9 mouse cellular contexts compared by ENCODE assay signal in genomic region chr19:5743576-5743975, GRCm38 (mm10). TPM values are rescaled to one million over a fixed set of nuclear protein-coding genes. Genes with fewer than 3 reads are reported as not detected.
DNase-seq lines count a peak whose midpoint lies in the region; ATAC-seq lines count a peak whose summit lies in the region.
"Had no signal": no experiment of that assay in that cellular context is flagged by ENCODE, and none has a peak within 500 bp of the region (broad histone marks: within the 10 kb centered on the region; RNA-seq: fewer than 3 reads in every experiment).

No protein-coding gene starts in this region.

- ATAC-seq in heart, embryonic 13.5 days (ENCODE audit: extremely low read depth, insufficient number of reproducible peaks, low FRiP score, low TSS enrichment), result no peak
- no peak for ATAC-seq in heart, embryonic 16.5 days (replicated peaks; ENCODE audit: extremely low read depth, insufficient read depth, low FRiP score)
- no peak for ATAC-seq in CD4-positive, CD25-positive, alpha-beta regulatory T cell, adult 4 months

- H3K4me1 ChIP-seq in heart, embryonic 13.5 days, result peaks cover 72% of the 10 kb centered on the region
- H3K4me1 ChIP-seq in heart, embryonic 16.5 days (ENCODE audit: control insufficient read depth, insufficient read depth, low read length), result peaks cover 47% of the 10 kb centered on the region

- DNase-seq in heart, adult 8-10 months (ENCODE audit: low spot score), result no peak
- peak; percentile 67 for DNase-seq in adrenal gland, postnatal 10 days
- peak; percentile 61 to 78 for DNase-seq in lung, postnatal 4 days
- DNase-seq in yolk sac, embryonic 10.5 days (ENCODE audit: low spot score), result no peak
- no peak for DNase-seq in embryo, embryonic 10 days (ENCODE audit: low spot score)

- H3K4me3 ChIP-seq in heart, embryonic 13.5 days, result peak overlapping the region; percentile 83
- H3K4me3 ChIP-seq in heart, embryonic 16.5 days (ENCODE audit: low read length), result peak overlapping the region; percentile 85; the same call in 1 of the 2 replicates

- H3K27ac ChIP-seq in heart, embryonic 13.5 days (replicated peaks), result no peak overlapping the region
- no peak overlapping the region for H3K27ac ChIP-seq in heart, embryonic 16.5 days (ENCODE audit: low read length)

- H3K27me3 ChIP-seq in heart, embryonic 13.5 days (replicated peaks), result peaks cover 79% of the 10 kb centered on the region
- peaks cover 8% of the 10 kb centered on the region for H3K27me3 ChIP-seq in heart, embryonic 16.5 days (ENCODE audit: control insufficient read depth, insufficient read depth, low read length)

- peak overlapping the region; percentile 96 for H3K4me2 ChIP-seq in heart, embryonic 13.5 days
- peak overlapping the region; percentile 96 for H3K4me2 ChIP-seq in heart, embryonic 16.5 days (ENCODE audit: low read depth, low read length)

- peak overlapping the region; percentile 96 for H3K9ac ChIP-seq in heart, embryonic 13.5 days
- H3K9ac ChIP-seq in heart, embryonic 16.5 days (ENCODE audit: low read length), result peak overlapping the region; percentile 7; the same call in 1 of the 2 replicates

- no peaks in the 10 kb centered on the region for H3K9me3 ChIP-seq in heart, embryonic 13.5 days
- H3K9me3 ChIP-seq in heart, embryonic 16.5 days (replicated peaks; ENCODE audit: control insufficient read depth, low read length), result no peaks in the 10 kb centered on the region

- H3K36me3 ChIP-seq in heart, embryonic 13.5 days, result peaks cover 9% of the 10 kb centered on the region
- no peaks in the 10 kb centered on the region for H3K36me3 ChIP-seq in heart, embryonic 16.5 days (ENCODE audit: control insufficient read depth, insufficient read depth)

- WGBS in heart, embryonic 13.5 days, result 49% methylated on average over 5 of the region's 5 CpGs
- WGBS in heart, embryonic 16.5 days, result 46% methylated on average over 5 of the region's 5 CpGs

RNA-seq across cellular contexts. Expression of gene Ltbp3, which starts 2.9 kb away (rescaled TPM):
- 22.5 and 24.7 TPM in 2 replicates for polyA plus RNA-seq in heart, embryonic 13.5 days (2015; fragmentation: Nextera tagmentation; extraction: Ambion mirVana)
- total RNA-seq in heart, adult 8-10 months (2022), result 10 to 100 TPM; 28.2 to 33.1 (median 31.7) TPM
- 100 to 1,000 TPM; 185 to 250 TPM for total RNA-seq in adrenal gland, postnatal 10 days (2021)
- polyA plus RNA-seq in heart, embryonic 16.5 days (2015; fragmentation: Nextera tagmentation; extraction: Ambion mirVana), result 27.3 and 31.5 TPM in 2 replicates
- not detected for polyA plus RNA-seq in CD4-positive, CD25-positive, alpha-beta regulatory T cell, adult 4 months (2017; shearing (Covaris generic))

RNA-seq across cellular contexts. Expression of gene Fam89b, which starts 14.1 kb away (rescaled TPM):
- 79.7 and 82.6 TPM in 2 replicates for polyA plus RNA-seq in heart, embryonic 13.5 days (2015; fragmentation: Nextera tagmentation; extraction: Ambion mirVana)
- total RNA-seq in heart, adult 8-10 months (2022), result 10 to 100 TPM; 22.8 to 26.9 (median 24.2) TPM
- total RNA-seq in adrenal gland, postnatal 10 days (2021), result 10 to 100 TPM; 47.0 to 59.8 TPM
- 68.6 and 72.3 TPM in 2 replicates for polyA plus RNA-seq in heart, embryonic 16.5 days (2015; fragmentation: Nextera tagmentation; extraction: Ambion mirVana)
- polyA plus RNA-seq in CD4-positive, CD25-positive, alpha-beta regulatory T cell, adult 4 months (2017; shearing (Covaris generic)), result 10 to 100 TPM; 43.5 to 55.3 TPM

RNA-seq across cellular contexts. Expression of gene Ehbp1l1, which starts 17.5 kb away (rescaled TPM):
- 85.9 and 96.8 TPM in 2 replicates for polyA plus RNA-seq in heart, embryonic 13.5 days (2015; fragmentation: Nextera tagmentation; extraction: Ambion mirVana)
- total RNA-seq in heart, adult 8-10 months (2022), result 100 to 1,000 TPM; 145 to 158 (median 149) TPM
- 10 to 100 TPM; 29.8 to 48.9 TPM for total RNA-seq in adrenal gland, postnatal 10 days (2021)
- 92.3 and 97.5 TPM in 2 replicates for polyA plus RNA-seq in heart, embryonic 16.5 days (2015; fragmentation: Nextera tagmentation; extraction: Ambion mirVana)
- polyA plus RNA-seq in CD4-positive, CD25-positive, alpha-beta regulatory T cell, adult 4 months (2017; shearing (Covaris generic)), result 10 to 100 TPM; 14.4 to 20.7 TPM

RNA-seq across cellular contexts. Expression of gene Scyl1, which starts 27.6 kb away (rescaled TPM):
- polyA plus RNA-seq in heart, embryonic 13.5 days (2015; fragmentation: Nextera tagmentation; extraction: Ambion mirVana), result 55.8 and 59.6 TPM in 2 replicates
- total RNA-seq in heart, adult 8-10 months (2022), result 10 to 100 TPM; 63.3 to 70.6 (median 67.2) TPM
- total RNA-seq in adrenal gland, postnatal 10 days (2021), result 10 to 100 TPM; 86.7 to 96.5 TPM
- 62.1 and 66.6 TPM in 2 replicates for polyA plus RNA-seq in heart, embryonic 16.5 days (2015; fragmentation: Nextera tagmentation; extraction: Ambion mirVana)
- 10 to 100 TPM; 15.1 to 19.4 TPM for polyA plus RNA-seq in CD4-positive, CD25-positive, alpha-beta regulatory T cell, adult 4 months (2017; shearing (Covaris generic))

RNA-seq across cellular contexts. Expression of gene Kcnk7, which starts 39.4 kb away (rescaled TPM):
- polyA plus RNA-seq in heart, embryonic 13.5 days (2015; fragmentation: Nextera tagmentation; extraction: Ambion mirVana), result 0.29 TPM in 1 of 2 replicates, not detected in the other
- total RNA-seq in heart, adult 8-10 months (2022), result not detected
- not detected for total RNA-seq in adrenal gland, postnatal 10 days (2021)
- polyA plus RNA-seq in heart, embryonic 16.5 days (2015; fragmentation: Nextera tagmentation; extraction: Ambion mirVana), result 0.18 and 0.24 TPM in 2 replicates
- 1 to 10 TPM; 1.9 to 2.4 TPM for polyA plus RNA-seq in CD4-positive, CD25-positive, alpha-beta regulatory T cell, adult 4 months (2017; shearing (Covaris generic))
- polyA plus RNA-seq: neural tube, embryonic 11.5 days had no signal

Comparison
In these comparisons a context has a peak if more than half of its experiments do, and no peak if none do; other contexts are left out.
1. DNase-seq: peak in adrenal gland, postnatal 10 days (single experiment) and lung, postnatal 4 days (2 of 2); none in heart, adult 8-10 months (single experiment), yolk sac, embryonic 10.5 days (single experiment) and embryo, embryonic 10 days (single experiment).
2. RNA of gene Ltbp3, which starts 2.9 kb away (polyA plus RNA-seq): 27.3 to 31.5 TPM in heart, embryonic 16.5 days and 22.5 to 24.7 TPM in heart, embryonic 13.5 days; not detected in CD4-positive, CD25-positive, alpha-beta regulatory T cell, adult 4 months; every median in the first group is over 10 times any median in the second.